In the genomic region with DNA sequence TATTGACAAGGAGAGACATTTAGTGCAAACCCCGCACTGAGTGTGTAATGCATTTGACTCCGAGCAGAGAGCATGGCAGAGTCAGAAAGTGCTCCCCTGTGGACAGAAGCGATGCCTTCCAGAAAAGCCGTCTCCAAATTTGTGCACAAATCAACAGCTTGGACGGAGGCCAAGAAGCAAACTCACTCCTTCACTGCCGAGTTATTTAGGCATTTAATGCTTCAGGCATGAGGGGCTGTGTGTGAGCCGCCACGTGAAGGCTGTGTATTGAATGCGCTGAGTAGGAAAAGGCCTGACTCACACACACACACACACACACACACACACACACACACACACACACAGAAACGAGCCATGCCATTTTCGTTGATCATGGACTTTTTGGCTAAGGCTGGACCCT, we compare ENCODE assay signal across 8 mouse cellular contexts.
DNase-seq lines count a peak whose midpoint lies in the region; ATAC-seq lines count a peak whose summit lies in the region.
"Had no signal": no experiment of that assay in that cellular context is flagged by ENCODE, and none has a peak within 500 bp of the region (broad histone marks: within the 10 kb centered on the region; RNA-seq: fewer than 3 reads in every experiment).

No protein-coding gene starts in this region.

- WGBS in liver, embryonic 11.5 days: 79% methylated on average over 11 of the region's 11 CpGs
- 43% methylated on average over 11 of the region's 11 CpGs for WGBS in intestine, embryonic 15.5 days
- 13% methylated on average over 11 of the region's 11 CpGs for WGBS in neural tube, embryonic 15.5 days

- H3K4me3 ChIP-seq in liver, embryonic 11.5 days (ENCODE audit: low read depth, low read length): no peak overlapping the region
- H3K4me3 ChIP-seq in intestine, embryonic 15.5 days (replicated peaks): no peak overlapping the region
- no peak overlapping the region for H3K4me3 ChIP-seq in neural tube, embryonic 15.5 days (replicated peaks)
- H3K4me3 ChIP-seq: stomach, embryonic 15.5 days had no signal

- no peak overlapping the region for H3K4me2 ChIP-seq in liver, embryonic 11.5 days
- H3K4me2 ChIP-seq in intestine, embryonic 15.5 days (replicated peaks): no peak overlapping the region
- no peak overlapping the region; the same call in 1 of the 2 replicates for H3K4me2 ChIP-seq in neural tube, embryonic 15.5 days
- H3K4me2 ChIP-seq: stomach, embryonic 15.5 days had no signal

- no peak overlapping the region for H3K27ac ChIP-seq in liver, embryonic 11.5 days (ENCODE audit: low read depth, low read length)
- H3K27ac ChIP-seq in intestine, embryonic 15.5 days: no peak overlapping the region
- H3K27ac ChIP-seq in neural tube, embryonic 15.5 days (replicated peaks): no peak overlapping the region
- H3K27ac ChIP-seq: stomach, embryonic 15.5 days had no signal

- no peaks in the 10 kb centered on the region for H3K27me3 ChIP-seq in liver, embryonic 11.5 days (replicated peaks; ENCODE audit: control insufficient read depth, insufficient read depth, low read length)
- no peaks in the 10 kb centered on the region for H3K27me3 ChIP-seq in intestine, embryonic 15.5 days (replicated peaks)
- H3K27me3 ChIP-seq in neural tube, embryonic 15.5 days (replicated peaks): 0 out of 2 replicates have a peak, but pooled peaks cover 5% of the 10 kb centered on the region
- H3K27me3 ChIP-seq: stomach, embryonic 15.5 days had no signal

- ATAC-seq in liver, embryonic 11.5 days (replicated peaks; ENCODE audit: low FRiP score): no peak
- ATAC-seq in intestine, embryonic 15.5 days: 0 out of 2 replicates have a peak, but pooled peaks have one; percentile 34
- peak; percentile 41; the same call in 1 of the 2 replicates for ATAC-seq in neural tube, embryonic 15.5 days (ENCODE audit: low FRiP score)
- ATAC-seq in megakaryocyte progenitor cell, adult 5-6 weeks (replicated peaks; ENCODE audit: poor library complexity): no peak

- H3K4me1 ChIP-seq in liver, embryonic 11.5 days (replicated peaks; ENCODE audit: control insufficient read depth, insufficient read depth, low read length): no peaks in the 10 kb centered on the region
- H3K4me1 ChIP-seq in intestine, embryonic 15.5 days (replicated peaks): 0 out of 2 replicates have a peak, but pooled peaks cover 4% of the 10 kb centered on the region
- peaks cover 9% of the 10 kb centered on the region for H3K4me1 ChIP-seq in neural tube, embryonic 15.5 days

- H3K36me3 ChIP-seq in liver, embryonic 11.5 days (ENCODE audit: control insufficient read depth, insufficient read depth, low read length): no peaks in the 10 kb centered on the region
- H3K36me3 ChIP-seq in intestine, embryonic 15.5 days: no peaks in the 10 kb centered on the region
- no peaks in the 10 kb centered on the region for H3K36me3 ChIP-seq in neural tube, embryonic 15.5 days
- H3K36me3 ChIP-seq: stomach, embryonic 15.5 days had no signal

- H3K9me3 ChIP-seq in liver, embryonic 11.5 days (ENCODE audit: control insufficient read depth, low read length): no peaks in the 10 kb centered on the region
- H3K9me3 ChIP-seq in intestine, embryonic 15.5 days: no peaks in the 10 kb centered on the region
- H3K9me3 ChIP-seq in neural tube, embryonic 15.5 days (replicated peaks): no peaks in the 10 kb centered on the region
- H3K9me3 ChIP-seq: stomach, embryonic 15.5 days had no signal

- no peak overlapping the region for H3K9ac ChIP-seq in liver, embryonic 11.5 days (ENCODE audit: low read depth, low read length)
- no peak overlapping the region for H3K9ac ChIP-seq in intestine, embryonic 15.5 days
- H3K9ac ChIP-seq in neural tube, embryonic 15.5 days (replicated peaks): no peak overlapping the region
- H3K9ac ChIP-seq: stomach, embryonic 15.5 days had no signal

- DNase-seq in liver: peak; percentile 23
- no peak for DNase-seq in liver, embryonic 11.5 days (ENCODE audit: low spot score)
- DNase-seq in adrenal gland, postnatal 25 days: peak; percentile 54
- DNase-seq in cerebellum, postnatal 14 days: peak; percentile 87 to 90

Comparison
In these comparisons a context has a peak if more than half of its experiments do, and no peak if none do; other contexts are left out.
1. ATAC-seq: peak in intestine, embryonic 15.5 days (single experiment) and neural tube, embryonic 15.5 days (single experiment); none in liver, embryonic 11.5 days (single experiment) and megakaryocyte progenitor cell, adult 5-6 weeks (single experiment).